Mouse (Mus musculus): Measurements from ENCODE around the gene Masp2. TPM values are rescaled to one million over a fixed set of nuclear protein-coding genes. Genes with fewer than 3 reads are reported as not detected.

Masp2 gene
- polyA plus RNA-seq, 1 experiment from 2014 or later: not detected

DNA sequence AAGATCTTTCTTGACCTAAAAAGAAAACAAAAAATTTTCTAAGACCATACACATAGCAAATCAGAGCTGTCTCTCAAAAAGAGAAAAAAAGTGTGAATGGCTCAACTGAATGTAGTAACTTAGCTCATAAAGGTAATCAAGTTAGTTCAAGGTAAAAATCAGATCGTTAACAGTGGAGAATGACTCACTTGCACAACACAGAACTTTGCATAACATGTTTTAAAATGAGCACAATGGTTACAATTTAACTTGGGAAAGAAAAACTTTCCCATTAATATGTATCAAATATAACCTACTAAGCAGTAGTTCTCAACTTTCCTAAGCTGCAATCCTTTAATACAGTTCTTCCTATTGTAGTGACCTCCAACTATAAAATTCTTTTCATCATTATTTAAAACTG, 18.4 kb downstream of the Masp2 start:
- Histone ChIP-seq H3K27ac (ENCODE audit: low read length) (no peak overlapping the region), H3K27me3 (ENCODE audit: control insufficient read depth, insufficient read depth, low read length) (no peaks in the 10 kb centered on the region), H3K4me2 (replicated peaks; ENCODE audit: low read depth, low read length) (no peak overlapping the region), H3K9ac (replicated peaks; ENCODE audit: low read depth, low read length) (no peak overlapping the region), H3K9me3 (ENCODE audit: control insufficient read depth, low read depth, low read length) (no peaks in the 10 kb centered on the region), H3K4me1 (ENCODE audit: control insufficient read depth, insufficient read depth, low read length) (peaks cover 12% of the 10 kb centered on the region; the same call in 1 of the 2 replicates), H3K4me3 (ENCODE audit: low read depth, low read length) (no peak overlapping the region), H3K36me3 (ENCODE audit: control insufficient read depth, insufficient read depth, low read length) (peaks cover 86% of the 10 kb centered on the region)
- no peak for ATAC-seq (ENCODE audit: insufficient number of reproducible peaks, insufficient read depth, low FRiP score, low read depth)
- 92% methylated on average over 1 of the region's 1 CpGs for WGBS

DNA sequence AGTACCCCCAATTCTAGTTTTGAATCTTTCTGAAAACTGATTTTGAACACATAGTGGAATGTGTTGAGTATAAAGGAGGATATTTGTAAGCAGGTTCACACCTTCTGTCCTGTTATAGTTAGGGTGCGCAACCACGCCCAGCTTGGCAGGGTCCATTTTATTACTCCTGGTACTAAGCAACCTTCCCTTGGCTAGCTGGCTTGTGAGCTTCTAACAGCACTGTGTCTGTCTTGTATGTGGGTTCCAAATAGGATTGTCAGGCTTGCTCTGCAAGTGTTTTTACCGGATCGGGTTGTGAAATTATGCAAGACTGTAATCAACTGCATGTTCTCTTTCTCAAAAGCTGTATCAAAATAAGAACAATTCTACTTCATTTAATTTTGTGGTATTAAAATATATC, 20.1 kb downstream of the Masp2 start:
- WGBS: 92% methylated on average over 4 of the region's 4 CpGs
- Histone ChIP-seq H3K36me3 (ENCODE audit: control insufficient read depth, insufficient read depth, low read length) (peaks cover 70% of the 10 kb centered on the region), H3K27me3 (ENCODE audit: control insufficient read depth, insufficient read depth, low read length) (no peaks in the 10 kb centered on the region), H3K4me2 (replicated peaks; ENCODE audit: low read depth, low read length) (no peak overlapping the region), H3K4me3 (ENCODE audit: low read depth, low read length) (no peak overlapping the region), H3K27ac (ENCODE audit: low read length) (no peak overlapping the region), H3K4me1 (ENCODE audit: control insufficient read depth, insufficient read depth, low read length) (peaks cover 15% of the 10 kb centered on the region; the same call in 1 of the 2 replicates), H3K9me3 (ENCODE audit: control insufficient read depth, low read depth, low read length) (no peaks in the 10 kb centered on the region), H3K9ac (replicated peaks; ENCODE audit: low read depth, low read length) (no peak overlapping the region)
- ATAC-seq (ENCODE audit: insufficient number of reproducible peaks, insufficient read depth, low FRiP score, low read depth): no peak

- Histone ChIP-seq H3K9ac (replicated peaks; ENCODE audit: low read depth, low read length) (no peak overlapping the region), H3K4me1 (ENCODE audit: control insufficient read depth, insufficient read depth, low read length) (peaks cover 15% of the 10 kb centered on the region; the same call in 1 of the 2 replicates), H3K4me3 (ENCODE audit: low read depth, low read length) (no peak overlapping the region), H3K27ac (ENCODE audit: low read length) (no peak overlapping the region), H3K27me3 (ENCODE audit: control insufficient read depth, insufficient read depth, low read length) (no peaks in the 10 kb centered on the region), H3K9me3 (ENCODE audit: control insufficient read depth, low read depth, low read length) (no peaks in the 10 kb centered on the region), H3K36me3 (ENCODE audit: control insufficient read depth, insufficient read depth, low read length) (peaks cover 63% of the 10 kb centered on the region), H3K4me2 (replicated peaks; ENCODE audit: low read depth, low read length) (no peak overlapping the region)
- WGBS: 94% methylated on average over 4 of the region's 4 CpGs
- no peak for ATAC-seq (ENCODE audit: insufficient number of reproducible peaks, insufficient read depth, low FRiP score, low read depth)
These were observed 21.3 kb downstream of the Masp2 start for GRCm38 (mm10) chr4:148623609-148624008.

DNA sequence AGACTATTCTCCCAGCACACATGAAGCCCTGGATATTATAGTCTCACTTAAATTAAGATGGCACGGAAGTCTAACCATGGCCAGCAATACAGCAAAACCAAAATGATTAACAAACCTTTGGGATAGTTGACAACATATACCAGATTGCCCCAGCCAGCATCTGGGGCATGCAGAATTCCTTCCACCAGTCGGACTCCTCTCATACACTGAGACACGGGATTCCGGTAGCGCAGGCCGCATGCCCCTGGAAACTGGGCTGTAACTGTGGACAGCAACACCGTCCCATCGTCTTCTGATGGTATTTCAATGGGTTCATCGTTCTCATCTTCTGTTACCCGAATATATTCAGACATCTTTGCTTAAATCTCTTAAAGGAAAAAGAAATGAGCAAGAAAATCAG, 22.7 kb downstream of the Masp2 start:
- peak overlapping the region; percentile 85 for H3K4me2 ChIP-seq (replicated peaks; ENCODE audit: low read depth, low read length)
- H3K36me3 ChIP-seq (ENCODE audit: control insufficient read depth, insufficient read depth, low read length): peaks cover 48% of the 10 kb centered on the region
- H3K9me3 ChIP-seq (ENCODE audit: control insufficient read depth, low read depth, low read length): no peaks in the 10 kb centered on the region
- H3K4me1 ChIP-seq (ENCODE audit: control insufficient read depth, insufficient read depth, low read length): peaks cover 15% of the 10 kb centered on the region; the same call in 1 of the 2 replicates
- H3K9ac ChIP-seq (replicated peaks; ENCODE audit: low read depth, low read length): no peak overlapping the region
- no peaks in the 10 kb centered on the region for H3K27me3 ChIP-seq (ENCODE audit: control insufficient read depth, insufficient read depth, low read length)
- ATAC-seq (ENCODE audit: insufficient number of reproducible peaks, insufficient read depth, low FRiP score, low read depth): no peak
- 86% methylated on average over 10 of the region's 10 CpGs for whole genome bisulfite sequencing
- no peak overlapping the region for H3K27ac ChIP-seq (ENCODE audit: low read length)
- H3K4me3 ChIP-seq (ENCODE audit: low read depth, low read length): peak overlapping the region; percentile 100

GRCm38 (mm10) chr4:148625756-148626622, 23.6 kb downstream of the Masp2 start:
- no peaks in the 10 kb centered on the region for H3K9me3 ChIP-seq (ENCODE audit: control insufficient read depth, low read depth, low read length)
- peak; percentile 62 for ATAC-seq (ENCODE audit: insufficient number of reproducible peaks, insufficient read depth, low FRiP score, low read depth)
- peak overlapping the region; percentile 85 for H3K4me2 ChIP-seq (replicated peaks; ENCODE audit: low read depth, low read length)
- peak overlapping the region; percentile 100 for H3K4me3 ChIP-seq (ENCODE audit: low read depth, low read length)
- under 1% methylated on average over 57 of the region's 57 CpGs for WGBS
- peaks cover 39% of the 10 kb centered on the region for H3K36me3 ChIP-seq (ENCODE audit: control insufficient read depth, insufficient read depth, low read length)
- no peaks in the 10 kb centered on the region for H3K27me3 ChIP-seq (ENCODE audit: control insufficient read depth, insufficient read depth, low read length)
- peak overlapping the region; percentile 97 for H3K27ac ChIP-seq (ENCODE audit: low read length)
- peaks cover 15% of the 10 kb centered on the region; the same call in 1 of the 2 replicates for H3K4me1 ChIP-seq (ENCODE audit: control insufficient read depth, insufficient read depth, low read length)
- H3K9ac ChIP-seq (replicated peaks; ENCODE audit: low read depth, low read length): peak overlapping the region; percentile 99

DNA sequence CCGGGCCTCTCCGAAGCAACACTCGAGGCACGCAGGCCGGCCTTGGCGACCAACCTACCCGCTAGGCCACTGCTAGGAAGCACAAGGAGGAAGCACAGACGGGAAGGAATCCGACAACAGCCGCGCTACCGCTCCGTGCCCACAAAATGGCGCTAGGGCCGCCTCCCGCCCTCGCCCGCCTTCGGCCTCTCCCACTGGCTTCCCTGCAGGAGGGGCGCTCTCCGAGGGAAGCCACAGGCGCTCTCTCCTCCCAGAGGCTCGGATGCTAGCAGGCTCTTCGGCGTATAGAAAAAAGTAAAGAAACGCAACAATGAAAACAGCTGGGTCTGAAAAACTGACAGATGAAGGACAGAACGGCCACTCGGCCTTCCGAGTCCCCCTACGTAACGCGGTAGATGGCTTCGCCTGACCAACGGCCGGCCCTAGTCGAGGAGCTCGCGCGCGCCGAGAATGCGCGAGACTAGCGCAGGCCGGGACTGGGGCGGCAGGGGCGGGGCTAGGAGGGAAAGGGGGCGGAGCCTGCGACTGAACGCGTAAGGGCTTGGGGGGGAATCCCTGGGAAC, 24.4 kb downstream of the Masp2 start, which contains the start of gene Tardbp:
Tardbp (minus strand) TSS at position 397 of the 563 bp plus-strand sequence.
- Histone ChIP-seq H3K4me3 (ENCODE audit: low read depth, low read length) (peak within 1 kb of the TSS; percentile 100), H3K27ac (ENCODE audit: low read length) (peak within 1 kb of the TSS; percentile 97), H3K9ac (replicated peaks; ENCODE audit: low read depth, low read length) (peak within 1 kb of the TSS; percentile 99), H3K36me3 (ENCODE audit: control insufficient read depth, insufficient read depth, low read length) (peaks cover 32% of the 10 kb centered on the region), H3K27me3 (ENCODE audit: control insufficient read depth, insufficient read depth, low read length) (no peaks in the 10 kb centered on the region), H3K9me3 (ENCODE audit: control insufficient read depth, low read depth, low read length) (no peaks in the 10 kb centered on the region), H3K4me2 (replicated peaks; ENCODE audit: low read depth, low read length) (peak within 1 kb of the TSS; percentile 85), H3K4me1 (ENCODE audit: control insufficient read depth, insufficient read depth, low read length) (peaks cover 15% of the 10 kb centered on the region; the same call in 1 of the 2 replicates)
- WGBS: under 1% methylated on average over 51 of the region's 51 CpGs
- ATAC-seq (ENCODE audit: insufficient number of reproducible peaks, insufficient read depth, low FRiP score, low read depth): peak; percentile 95

DNA sequence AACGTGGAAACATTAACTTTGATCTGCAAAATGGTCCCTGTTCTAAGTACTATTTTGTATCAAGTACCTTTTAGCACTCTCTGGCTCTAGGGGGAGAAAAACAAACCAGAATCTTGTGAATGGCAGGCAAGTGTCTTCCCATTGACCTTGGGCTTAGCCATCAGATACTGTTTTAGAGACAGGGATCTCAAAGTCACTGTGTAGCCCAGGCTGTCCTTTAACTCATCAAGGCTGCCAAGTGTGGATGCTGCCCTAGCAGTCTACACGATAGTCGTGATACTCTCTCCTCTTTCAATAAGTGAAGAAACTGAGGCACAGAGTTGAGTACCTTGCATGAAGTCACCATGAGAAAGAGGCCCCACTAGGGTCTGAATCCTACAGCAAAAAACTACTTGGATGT, 24.9 kb downstream of the Masp2 start:
- ATAC-seq (ENCODE audit: insufficient number of reproducible peaks, insufficient read depth, low FRiP score, low read depth): no peak; the same call in 1 of the 2 replicates
- H3K27me3 ChIP-seq (ENCODE audit: control insufficient read depth, insufficient read depth, low read length): no peaks in the 10 kb centered on the region
- no peak overlapping the region for H3K27ac ChIP-seq (ENCODE audit: low read length)

DNA sequence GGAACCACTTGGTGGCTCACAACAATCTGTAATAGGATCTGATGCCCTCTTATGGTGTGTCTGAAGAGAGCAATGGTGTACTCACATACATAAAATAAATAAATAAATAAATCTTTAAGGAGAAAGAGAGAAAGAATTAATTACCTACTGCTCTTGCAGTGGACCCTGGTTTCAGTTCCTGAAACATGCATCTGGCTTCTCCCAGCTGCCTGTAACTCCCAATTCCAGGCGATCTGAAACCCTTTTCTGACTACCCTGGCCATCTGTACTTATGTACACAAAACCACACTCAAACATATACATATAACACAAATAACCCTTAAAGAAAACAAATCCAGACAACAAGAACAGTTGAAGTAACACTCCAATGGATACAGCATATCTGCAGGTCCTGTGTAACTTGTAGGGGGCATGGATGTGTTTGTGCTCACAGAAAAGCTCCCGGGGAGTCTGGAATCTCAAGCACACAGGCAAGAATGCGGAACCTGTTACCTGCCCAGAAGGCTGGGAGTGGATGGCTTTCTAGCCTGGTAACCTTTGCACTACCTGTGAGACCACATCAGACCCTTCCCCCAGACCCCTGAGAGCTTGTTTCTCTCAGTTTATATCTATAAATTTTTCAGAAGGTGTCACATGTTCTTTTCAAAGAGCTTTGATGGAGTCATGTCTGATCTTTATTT, 29.8 kb downstream of the Masp2 start:
- Histone ChIP-seq H3K27ac (ENCODE audit: low read length) (peak overlapping the region; percentile 0; the same call in 1 of the 2 replicates), H3K4me3 (ENCODE audit: low read depth, low read length) (no peak overlapping the region), H3K9ac (replicated peaks; ENCODE audit: low read depth, low read length) (no peak overlapping the region), H3K27me3 (ENCODE audit: control insufficient read depth, insufficient read depth, low read length) (no peaks in the 10 kb centered on the region), H3K9me3 (ENCODE audit: control insufficient read depth, low read depth, low read length) (no peaks in the 10 kb centered on the region), H3K36me3 (ENCODE audit: control insufficient read depth, insufficient read depth, low read length) (no peaks in the 10 kb centered on the region), H3K4me2 (replicated peaks; ENCODE audit: low read depth, low read length) (no peak overlapping the region), H3K4me1 (ENCODE audit: control insufficient read depth, insufficient read depth, low read length) (0 out of 2 replicates have a peak, but pooled peaks cover 2% of the 10 kb centered on the region)
- 0 out of 2 replicates have a peak, but pooled peaks have one; percentile 33 for ATAC-seq (ENCODE audit: insufficient number of reproducible peaks, insufficient read depth, low FRiP score, low read depth)
- WGBS: 53% methylated on average over 3 of the region's 3 CpGs

More for the DNA sequence above, 24.9 kb downstream of the Masp2 start:
- Histone ChIP-seq H3K36me3 (ENCODE audit: control insufficient read depth, insufficient read depth, low read length) (peaks cover 26% of the 10 kb centered on the region), H3K4me1 (ENCODE audit: control insufficient read depth, insufficient read depth, low read length) (peaks cover 15% of the 10 kb centered on the region; the same call in 1 of the 2 replicates), H3K9me3 (ENCODE audit: control insufficient read depth, low read depth, low read length) (no peaks in the 10 kb centered on the region), H3K4me2 (replicated peaks; ENCODE audit: low read depth, low read length) (peak overlapping the region; percentile 42), H3K9ac (replicated peaks; ENCODE audit: low read depth, low read length) (0 out of 2 replicates have a peak overlapping the region, but pooled peaks have one; percentile 99), H3K4me3 (ENCODE audit: low read depth, low read length) (peak overlapping the region; percentile 100)
- 55% methylated on average over 3 of the region's 3 CpGs for WGBS

Data from stomach, embryonic 14.5 days (tissue).